Mouse (Mus musculus): Measurements from ENCODE around the gene Dedd. TPM values are rescaled to one million over a fixed set of nuclear protein-coding genes. Genes with fewer than 3 reads are reported as not detected.
"Not testable (repeated sequence)": the region's sequence is repeated elsewhere in the genome, so short reads cannot be mapped to it uniquely, and the experiment has no call there.

Gene Dedd
- polyA plus RNA-seq, 1 experiment from 2014 or later, result 55.7 TPM

DNA sequence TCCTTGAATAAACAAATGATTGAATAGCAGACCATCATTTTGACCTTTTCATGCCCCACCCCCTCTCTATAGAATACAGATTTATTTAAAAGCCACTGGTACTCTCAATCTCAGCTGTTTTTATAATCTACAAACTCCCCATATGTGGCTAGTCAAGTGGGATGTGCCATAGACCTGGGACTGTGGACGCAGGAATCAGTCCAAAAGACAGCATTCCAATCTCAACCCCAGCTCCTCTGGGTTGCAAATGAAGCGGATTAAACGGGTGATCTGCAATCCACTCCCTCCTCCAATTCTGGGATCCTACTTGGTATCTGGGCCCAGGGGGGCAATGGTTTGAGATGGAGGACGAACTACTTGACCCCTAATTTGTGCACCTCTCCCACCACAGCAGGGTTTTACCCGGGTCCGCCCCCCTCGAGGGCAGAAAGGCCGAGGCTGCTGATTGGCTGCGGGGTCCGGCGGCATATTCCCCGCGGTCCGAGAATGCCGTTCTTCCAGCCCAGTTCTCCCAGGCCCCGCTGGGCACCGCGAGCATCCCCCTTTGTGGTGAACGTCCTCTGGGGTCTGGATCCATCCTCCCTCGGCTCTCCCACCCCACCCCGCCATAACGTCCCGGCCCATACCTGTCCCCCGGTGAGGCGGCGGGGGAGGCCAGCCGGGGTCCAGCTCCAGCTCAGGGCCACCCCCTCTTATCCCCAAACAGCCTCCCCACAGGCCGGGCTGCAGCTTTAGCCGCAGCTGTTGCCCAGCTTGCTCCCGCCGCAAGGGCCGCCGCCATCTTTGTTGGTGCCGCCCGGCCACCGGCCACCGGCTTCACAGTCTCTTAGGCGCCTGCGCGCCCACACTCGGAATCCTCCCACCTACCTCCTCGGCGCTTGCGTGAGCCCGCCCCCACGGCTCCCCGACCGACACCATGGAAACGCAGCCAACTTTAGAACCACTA lies 41.5 kb upstream of the Dedd start, which contains the start of gene Usp21:
TSS of gene Usp21 (minus strand) at position 856 of the 946 bp plus-strand sequence.
- peak; percentile 95 for ATAC-seq (replicated peaks; ENCODE audit: low FRiP score)
- H3K27me3 ChIP-seq, result no peaks in the 10 kb centered on the region
- under 1% methylated on average over 49 of the region's 49 CpGs for WGBS
- H3K9ac ChIP-seq, result peak within 1 kb of the TSS; percentile 99
- H3K4me3 ChIP-seq (replicated peaks), result peak within 1 kb of the TSS; percentile 95
- H3K36me3 ChIP-seq, result peaks cover 69% of the 10 kb centered on the region
- H3K9me3 ChIP-seq (replicated peaks), result no peaks in the 10 kb centered on the region
- peak within 1 kb of the TSS; percentile 64 for H3K4me2 ChIP-seq
- peaks cover 32% of the 10 kb centered on the region for H3K4me1 ChIP-seq
- peak within 1 kb of the TSS; percentile 96 for H3K27ac ChIP-seq

GRCm38 (mm10) chr1:171288328-171288727 lies 40.6 kb upstream of the Dedd start:
- H3K4me3 ChIP-seq (replicated peaks), result peak overlapping the region; percentile 95
- H3K9me3 ChIP-seq (replicated peaks), result no peaks in the 10 kb centered on the region
- no peak for ATAC-seq (replicated peaks; ENCODE audit: low FRiP score)
- H3K4me1 ChIP-seq, result peaks cover 34% of the 10 kb centered on the region
- H3K27ac ChIP-seq, result peak overlapping the region; percentile 24; the same call in 1 of the 2 replicates
- peaks cover 62% of the 10 kb centered on the region for H3K36me3 ChIP-seq
- H3K9ac ChIP-seq, result no peak overlapping the region
- H3K4me2 ChIP-seq, result peak overlapping the region; percentile 64
- no peaks in the 10 kb centered on the region for H3K27me3 ChIP-seq
- 68% methylated on average over 4 of the region's 4 CpGs for WGBS

GRCm38 (mm10) chr1:171293351-171293750 lies 35.6 kb upstream of the Dedd start:
- H3K9ac ChIP-seq, result no peak overlapping the region

GRCm38 (mm10) chr1:171293906-171294297 lies 35.0 kb upstream of the Dedd start:
- peak overlapping the region; percentile 74 for H3K9ac ChIP-seq
- H3K27me3 ChIP-seq, result peaks cover 19% of the 10 kb centered on the region
- H3K4me2 ChIP-seq, result peak overlapping the region; percentile 73
- H3K36me3 ChIP-seq, result peaks cover 22% of the 10 kb centered on the region
- WGBS, result 34% methylated on average over 5 of the region's 5 CpGs
- H3K27ac ChIP-seq, result peak overlapping the region; percentile 96
- peak overlapping the region; percentile 79 for H3K4me3 ChIP-seq (replicated peaks)
- peaks cover 10% of the 10 kb centered on the region for H3K4me1 ChIP-seq
- no peak for ATAC-seq (replicated peaks; ENCODE audit: low FRiP score)
- H3K9me3 ChIP-seq (replicated peaks), result no peaks in the 10 kb centered on the region

More at GRCm38 (mm10) chr1:171293351-171293750, 35.6 kb upstream of the Dedd start:
- Histone ChIP-seq H3K4me1 (peaks cover 12% of the 10 kb centered on the region), H3K36me3 (peaks cover 27% of the 10 kb centered on the region), H3K9me3 (replicated peaks) (no peaks in the 10 kb centered on the region), H3K27me3 (peaks cover 14% of the 10 kb centered on the region), H3K4me3 (replicated peaks) (peak overlapping the region; percentile 79), H3K27ac (no peak overlapping the region), H3K4me2 (peak overlapping the region; percentile 73)
- 85% methylated on average over 3 of the region's 3 CpGs for WGBS
- no peak for ATAC-seq (replicated peaks; ENCODE audit: low FRiP score)

GRCm38 (mm10) chr1:171294298-171295062 lies 34.5 kb upstream of the Dedd start, which contains the start of gene Ufc1:
Gene Ufc1, minus strand, starts transcription at chr1:171295024.
- under 1% methylated on average over 42 of the region's 42 CpGs for WGBS
- Histone ChIP-seq H3K4me2 (peak within 1 kb of the TSS; percentile 73), H3K36me3 (peaks cover 16% of the 10 kb centered on the region), H3K9ac (peak within 1 kb of the TSS; percentile 74), H3K27ac (peak within 1 kb of the TSS; percentile 96), H3K9me3 (replicated peaks) (no peaks in the 10 kb centered on the region), H3K4me3 (replicated peaks) (peak within 1 kb of the TSS; percentile 79), H3K27me3 (peaks cover 19% of the 10 kb centered on the region), H3K4me1 (peaks cover 10% of the 10 kb centered on the region)
- ATAC-seq (replicated peaks; ENCODE audit: low FRiP score), result peak; percentile 83

DNA sequence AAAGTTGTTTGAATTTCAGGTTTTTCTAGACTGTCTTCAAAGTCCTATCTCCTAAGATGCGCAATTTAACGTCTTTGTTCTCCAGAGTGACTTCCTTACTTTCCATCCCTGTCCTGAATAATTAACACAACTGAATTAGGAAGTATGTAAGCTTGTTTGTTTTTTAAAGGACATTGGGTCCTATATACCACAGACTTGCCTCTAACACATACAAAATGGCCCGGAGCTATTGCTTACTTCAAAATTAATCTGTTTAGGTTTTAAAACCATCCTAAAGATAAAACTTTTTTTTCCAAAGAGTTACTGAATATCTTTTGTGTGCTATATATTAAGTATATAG lies 33.9 kb upstream of the Dedd start:
- Histone ChIP-seq H3K9me3 (replicated peaks) (no peaks in the 10 kb centered on the region), H3K36me3 (peaks cover 11% of the 10 kb centered on the region), H3K9ac (peak overlapping the region; percentile 74; the same call in 1 of the 2 replicates), H3K4me1 (peaks cover 10% of the 10 kb centered on the region), H3K27me3 (peaks cover 19% of the 10 kb centered on the region), H3K4me3 (replicated peaks) (peak overlapping the region; percentile 79), H3K27ac (peak overlapping the region; percentile 96), H3K4me2 (peak overlapping the region; percentile 73)
- WGBS, result 13% methylated on average over 3 of the region's 3 CpGs
- ATAC-seq (replicated peaks; ENCODE audit: low FRiP score), result no peak

DNA sequence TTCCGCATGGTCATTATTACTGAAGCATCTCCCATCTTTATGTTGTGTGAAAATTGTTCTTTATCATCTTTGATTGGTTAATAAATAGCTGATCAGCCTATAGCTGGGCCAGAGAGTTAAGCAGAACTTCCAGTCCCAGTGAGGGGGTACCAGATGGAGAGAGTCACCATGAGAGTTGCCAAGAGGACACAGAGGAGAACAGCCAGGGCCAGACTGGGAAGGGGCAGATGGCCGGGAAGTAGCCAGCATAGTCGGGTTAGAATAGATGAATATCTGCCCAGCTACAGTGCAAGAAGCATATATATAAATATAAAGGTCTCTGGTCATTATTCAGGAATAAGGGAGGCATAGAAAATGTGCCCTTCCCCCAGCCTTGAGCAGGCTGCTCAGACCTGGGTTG lies 30.7 kb upstream of the Dedd start:
- Histone ChIP-seq H3K4me2 (no peak overlapping the region), H3K4me3 (replicated peaks) (no peak overlapping the region), H3K9me3 (replicated peaks) (no peaks in the 10 kb centered on the region), H3K4me1 (peaks cover 7% of the 10 kb centered on the region), H3K9ac (no peak overlapping the region), H3K27ac (no peak overlapping the region), H3K27me3 (peaks cover 22% of the 10 kb centered on the region), H3K36me3 (no peaks in the 10 kb centered on the region)
- no peak for ATAC-seq (replicated peaks; ENCODE audit: low FRiP score)
- 70% methylated on average over 3 of the region's 3 CpGs for WGBS

DNA sequence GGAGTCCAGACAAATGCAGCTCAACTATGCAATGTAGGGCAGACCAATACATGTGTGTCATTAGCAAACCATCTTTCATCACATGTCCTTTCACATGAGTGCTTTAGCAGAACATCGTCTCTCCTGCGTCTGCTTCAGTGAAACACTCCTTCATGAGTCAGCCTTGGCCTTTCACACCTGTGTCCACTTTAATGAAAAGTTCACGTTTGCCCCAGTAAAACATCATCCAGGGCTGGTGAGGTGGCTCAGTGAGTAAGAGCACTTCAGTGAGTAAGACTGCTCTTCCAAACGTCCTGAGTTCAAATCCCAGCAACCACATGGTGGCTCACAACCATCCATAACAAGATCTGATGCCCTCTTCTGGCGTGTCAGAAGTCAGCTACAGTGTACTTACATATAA lies 22.8 kb upstream of the Dedd start:
- not testable (repeated sequence) for H3K4me1 ChIP-seq; ATAC-seq (replicated peaks; ENCODE audit: low FRiP score); H3K9ac ChIP-seq; H3K27ac ChIP-seq; H3K9me3 ChIP-seq (replicated peaks); H3K4me3 ChIP-seq (replicated peaks); H3K27me3 ChIP-seq; H3K4me2 ChIP-seq; H3K36me3 ChIP-seq
- WGBS, result 75% methylated on average over 5 of the region's 5 CpGs

- no peaks in the 10 kb centered on the region for H3K36me3 ChIP-seq
- ATAC-seq (replicated peaks; ENCODE audit: low FRiP score), result no peak
Measured at GRCm38 (mm10) chr1:171309321-171309720, 19.6 kb upstream of the Dedd start.

DNA sequence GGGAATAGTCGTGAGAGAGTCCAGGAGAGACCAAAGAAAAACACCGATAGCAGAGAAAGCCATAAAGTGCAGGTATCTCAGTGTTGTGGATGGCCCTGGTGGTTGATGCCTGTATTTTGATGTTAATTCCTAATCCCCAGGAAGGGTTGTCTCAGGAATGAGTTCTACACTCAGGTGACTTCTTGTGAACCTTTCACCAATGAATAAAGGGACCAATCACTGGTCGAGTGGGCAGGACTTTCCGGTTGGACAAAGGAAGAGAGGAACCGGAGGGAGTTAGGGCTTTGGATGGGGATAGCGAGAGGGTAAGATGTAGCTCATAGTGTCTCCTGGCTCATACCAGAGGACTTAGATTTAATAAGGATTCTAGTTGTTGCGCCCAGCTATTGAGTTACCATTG lies 9.2 kb upstream of the Dedd start:
- 15% methylated on average over 7 of the region's 7 CpGs for WGBS
- no peak for ATAC-seq (replicated peaks; ENCODE audit: low FRiP score)

More at GRCm38 (mm10) chr1:171309321-171309720, 19.6 kb upstream of the Dedd start:
- no peaks in the 10 kb centered on the region for H3K27me3 ChIP-seq
- no peak overlapping the region for H3K9ac ChIP-seq
- WGBS, result 69% methylated on average over 2 of the region's 2 CpGs
- H3K4me3 ChIP-seq (replicated peaks), result no peak overlapping the region
- no peaks in the 10 kb centered on the region for H3K4me1 ChIP-seq
- no peaks in the 10 kb centered on the region for H3K9me3 ChIP-seq (replicated peaks)
- H3K4me2 ChIP-seq, result no peak overlapping the region
- no peak overlapping the region for H3K27ac ChIP-seq

GRCm38 (mm10) chr1:171320151-171320550 lies 8.8 kb upstream of the Dedd start:
- Histone ChIP-seq H3K4me3 (replicated peaks) (peak overlapping the region; percentile 33), H3K27ac (no peak overlapping the region), H3K9ac (0 out of 2 replicates have a peak overlapping the region, but pooled peaks have one; percentile 24), H3K36me3 (0 out of 2 replicates have a peak, but pooled peaks cover 9% of the 10 kb centered on the region), H3K9me3 (replicated peaks) (no peaks in the 10 kb centered on the region), H3K27me3 (no peaks in the 10 kb centered on the region), H3K4me2 (peak overlapping the region; percentile 51), H3K4me1 (peaks cover 6% of the 10 kb centered on the region; the same call in 1 of the 2 replicates)
- ATAC-seq (replicated peaks; ENCODE audit: low FRiP score), result no peak
- 21% methylated on average over 5 of the region's 5 CpGs for WGBS

More for the DNA sequence above, 9.2 kb upstream of the Dedd start:
- Histone ChIP-seq H3K9me3 (replicated peaks) (no peaks in the 10 kb centered on the region), H3K9ac (0 out of 2 replicates have a peak overlapping the region, but pooled peaks have one; percentile 24), H3K4me2 (peak overlapping the region; percentile 51), H3K27ac (no peak overlapping the region), H3K4me1 (peaks cover 6% of the 10 kb centered on the region; the same call in 1 of the 2 replicates), H3K27me3 (no peaks in the 10 kb centered on the region), H3K4me3 (replicated peaks) (peak overlapping the region; percentile 33), H3K36me3 (0 out of 2 replicates have a peak, but pooled peaks cover 5% of the 10 kb centered on the region)

Data from kidney, embryonic 15.5 days (tissue).